Mouse (Mus musculus) lung, embryonic 14.5 days (tissue): ENCODE results near the gene Gm11627. TPM values are rescaled to one million over a fixed set of nuclear protein-coding genes. Genes with fewer than 3 reads are reported as not detected.
A peak's percentile ranks its signal among the peaks of the same experiment; 100 is the strongest.

Experiments used
- ATAC-seq: fragments of 200-750 bp; cut with Nextera tagmentation; 2 replicates; pipeline ENCODE4 v1.8.0; 2017; ENCODE audit warnings: mild to moderate bottlenecking, moderate TSS enrichment, moderate library complexity; ENCODE audit not compliant: insufficient read depth
- DNase-seq: peaks from one replicate; pipeline ENCODE4 v3.0.0-alpha.2; 2015
- H3K27ac ChIP-seq: fragments of 300-500 bp; sonication (generic); 2 replicates; pipeline ENCODE4 v1.5.1; 2014; ENCODE audit warnings: low read depth, mild to moderate bottlenecking, moderate library complexity
- H3K27me3 ChIP-seq: fragments of 300-500 bp; sonication (generic); 2 replicates; pipeline ENCODE4 v1.6.1; 2014; ENCODE audit warnings: low read length, control low read depth; ENCODE audit not compliant: insufficient read depth
- H3K36me3 ChIP-seq: fragments of 300-500 bp; sonication (generic); 2 replicates; pipeline ENCODE4 v1.6.1; 2014; ENCODE audit warnings: control low read depth; ENCODE audit not compliant: insufficient read depth
- H3K4me1 ChIP-seq: fragments of 300-500 bp; sonication (generic); 2 replicates; pipeline ENCODE4 v1.6.1; 2014; ENCODE audit warnings: antibody characterized with exemption, control low read depth; ENCODE audit not compliant: insufficient read depth
- H3K4me2 ChIP-seq: fragments of 300-500 bp; sonication (generic); 2 replicates; pipeline ENCODE4 v1.6.1; 2014; ENCODE audit warnings: mild to moderate bottlenecking
- H3K4me3 ChIP-seq: fragments of 300-500 bp; sonication (generic); 2 replicates; pipeline ENCODE4 v1.5.1; 2014; ENCODE audit warnings: low read depth, low read length
- H3K9ac ChIP-seq: fragments of 300-500 bp; sonication (generic); 2 replicates; pipeline ENCODE4 v1.6.1; 2014
- H3K9me3 ChIP-seq: fragments of 300-500 bp; sonication (generic); 2 replicates; pipeline ENCODE4 v1.6.1; 2016; ENCODE audit warnings: low read depth, low read length, control low read depth
- CTCF ChIP-seq: IDR thresholded peaks from 2 replicates; pipeline ENCODE4 v1.5.1; 2016; ENCODE audit warnings: antibody characterized with exemption, low read depth
- WGBS: fragments of 180-500 bp; shearing (Covaris S2); extraction: QIAGEN DNeasy Blood & Tissue Kit; methylation state at CpG from one replicate; pipeline ENCODE4 v1.1.7; 2014; 5-methylcytosine and 5-hydroxymethylcytosine counted together
- polyA plus RNA-seq: library from polyadenylated mRNA; unstranded; fragments of >200 nt; fragmentation: Nextera tagmentation; extraction: Ambion mirVana; gene quantifications from 2 replicates; pipeline ENCODE4 v1.2.1, GENCODE M21; 2014

Gene Gm11627
- polyA plus RNA-seq, 1 experiment from 2014 or later = 14.3 TPM

DNA sequence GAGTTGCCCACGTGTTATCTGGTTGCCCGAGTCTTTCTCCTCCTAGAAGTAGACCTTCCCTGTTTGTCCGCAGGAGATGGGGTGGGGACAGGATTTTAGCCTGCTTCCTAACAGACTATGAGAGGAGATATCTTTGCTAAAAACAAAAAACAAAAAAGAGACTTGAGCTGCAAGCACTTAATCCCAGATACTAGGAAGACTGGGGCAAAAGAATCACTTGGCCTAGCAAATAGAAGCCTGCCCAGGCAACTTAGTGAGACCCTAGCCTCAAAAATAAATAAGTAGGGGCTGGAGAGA is 721 bp upstream of the Gm11627 start:
- 47% methylated on average over 3 of the region's 3 CpGs for WGBS
- no peak for TF ChIP-seq CTCF
- Histone ChIP-seq H3K9ac (peak overlapping the region; percentile 56), H3K4me1 (peaks cover 30% of the 10 kb centered on the region), H3K27ac (peak overlapping the region; percentile 93), H3K27me3 (no peaks in the 10 kb centered on the region), H3K36me3 (no peaks in the 10 kb centered on the region), H3K4me3 (peak overlapping the region; percentile 32), H3K9me3 (no peaks in the 10 kb centered on the region), H3K4me2 (peak overlapping the region; percentile 61)
- DNase-seq (no peak), ATAC-seq (no peak)

- Histone ChIP-seq H3K4me3 (peak overlapping the region; percentile 32), H3K36me3 (no peaks in the 10 kb centered on the region), H3K4me2 (peak overlapping the region; percentile 61), H3K9ac (peak overlapping the region; percentile 56), H3K27me3 (no peaks in the 10 kb centered on the region), H3K4me1 (peaks cover 30% of the 10 kb centered on the region), H3K27ac (peak overlapping the region; percentile 93), H3K9me3 (no peaks in the 10 kb centered on the region)
- DNase-seq (peak; percentile 94), ATAC-seq (peak; percentile 64)
- peak; percentile 99 for TF ChIP-seq CTCF
- 7% methylated on average over 27 of the region's 27 CpGs for WGBS
Measured at GRCm38 (mm10) chr11:102578341-102579118, 731 bp downstream of the Gm11627 start.

DNA sequence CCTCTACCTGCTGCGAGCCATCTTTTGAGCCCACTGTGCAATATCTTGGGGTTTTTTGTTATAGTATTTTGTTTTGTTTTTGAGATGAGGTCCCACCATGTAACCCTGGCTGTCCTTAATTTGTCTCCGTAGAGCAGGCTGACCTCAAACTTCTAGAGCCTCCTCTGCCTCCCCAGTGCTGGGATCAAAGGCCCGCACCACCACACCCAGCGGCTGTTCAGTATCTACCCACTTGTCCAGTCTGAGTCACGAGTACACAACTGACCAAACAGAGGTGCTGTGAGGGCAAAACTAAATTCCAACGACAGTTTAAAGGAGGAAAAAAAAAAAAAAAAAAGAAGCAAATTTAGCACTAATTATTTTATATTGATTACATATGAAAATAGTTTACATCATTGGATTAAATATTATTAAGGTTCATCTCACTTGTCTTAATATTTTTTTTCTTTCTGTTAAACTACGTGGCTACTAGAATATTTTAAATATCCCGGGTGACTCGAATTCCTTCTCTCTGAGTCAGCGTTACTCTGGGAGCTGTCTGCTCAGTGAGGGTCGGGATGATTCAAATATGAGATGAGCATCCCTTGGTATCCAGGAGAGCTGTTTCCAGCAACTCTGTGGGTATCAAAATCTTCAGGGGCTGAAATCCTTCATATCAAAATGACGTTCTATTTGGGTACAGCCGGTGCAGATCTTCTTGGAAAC is 3.1 kb downstream of the Gm11627 start:
- no peak for TF ChIP-seq CTCF
- no peaks in the 10 kb centered on the region for H3K36me3 ChIP-seq
- no peak overlapping the region for H3K9ac ChIP-seq
- no peak overlapping the region for H3K4me3 ChIP-seq
- no peaks in the 10 kb centered on the region for H3K9me3 ChIP-seq
- H3K27ac ChIP-seq = no peak overlapping the region
- peaks cover 14% of the 10 kb centered on the region for H3K4me1 ChIP-seq
- ATAC-seq (no peak), DNase-seq (no peak)
- no peaks in the 10 kb centered on the region for H3K27me3 ChIP-seq
- H3K4me2 ChIP-seq = no peak overlapping the region
- WGBS = 36% methylated on average over 13 of the region's 13 CpGs

- no peaks in the 10 kb centered on the region for H3K9me3 ChIP-seq
- no peak overlapping the region for H3K4me3 ChIP-seq
- DNase-seq (no peak), ATAC-seq (no peak)
- no peaks in the 10 kb centered on the region for H3K36me3 ChIP-seq
- no peak for TF ChIP-seq CTCF
- no peak overlapping the region for H3K9ac ChIP-seq
- H3K4me2 ChIP-seq = no peak overlapping the region
- no peaks in the 10 kb centered on the region for H3K27me3 ChIP-seq
- no peak overlapping the region for H3K27ac ChIP-seq
- 78% methylated on average over 1 of the region's 1 CpGs for WGBS
- H3K4me1 ChIP-seq = peaks cover 6% of the 10 kb centered on the region; the same call in 1 of the 2 replicates
Measured at GRCm38 (mm10) chr11:102575034-102575433, 4.2 kb downstream of the Gm11627 start.

GRCm38 (mm10) chr11:102572866-102573663 is 6.2 kb downstream of the Gm11627 start:
- peak; percentile 99 for DNase-seq
- peak overlapping the region; percentile 75 for H3K4me2 ChIP-seq
- H3K9me3 ChIP-seq = no peaks in the 10 kb centered on the region
- WGBS = 13% methylated on average over 18 of the region's 18 CpGs
- H3K9ac ChIP-seq = peak overlapping the region; percentile 67
- peaks cover under 1% of the 10 kb centered on the region; the same call in 1 of the 2 replicates for H3K4me1 ChIP-seq
- no peaks in the 10 kb centered on the region for H3K36me3 ChIP-seq
- H3K4me3 ChIP-seq = peak overlapping the region; percentile 34
- 0 out of 2 replicates have a peak overlapping the region, but pooled peaks have one; percentile 33 for H3K27ac ChIP-seq
- ATAC-seq = peak; percentile 67
- peak; percentile 94 for TF ChIP-seq CTCF
- no peaks in the 10 kb centered on the region for H3K27me3 ChIP-seq

GRCm38 (mm10) chr11:102568756-102569377 is 10.4 kb downstream of the Gm11627 start:
- no peak for TF ChIP-seq CTCF
- Histone ChIP-seq H3K9ac (no peak overlapping the region), H3K4me2 (no peak overlapping the region), H3K4me1 (no peaks in the 10 kb centered on the region), H3K27me3 (no peaks in the 10 kb centered on the region), H3K27ac (no peak overlapping the region), H3K9me3 (no peaks in the 10 kb centered on the region), H3K36me3 (no peaks in the 10 kb centered on the region), H3K4me3 (no peak overlapping the region)
- WGBS = 65% methylated on average over 7 of the region's 7 CpGs
- DNase-seq (no peak), ATAC-seq (no peak)
